Mouse (Mus musculus): Measurements from ENCODE around the gene Ncoa5.

- TF ChIP-seq CTCF (IDR thresholded peaks at IDR 0.05) (no peak), EP300 (IDR thresholded peaks at IDR 0.05) (no peak)
Observed at GRCm38 (mm10) chr2:165073381-165073781, 38.7 kb upstream of the Ncoa5 start.

Data from lung, postnatal 0 days (tissue).